Mouse (Mus musculus) adrenal gland, postnatal 14 days (tissue): ENCODE results near the gene Nsun4. TPM values are rescaled to one million over a fixed set of nuclear protein-coding genes. Genes with fewer than 3 reads are reported as not detected.
A peak's percentile ranks its signal among the peaks of the same experiment; 100 is the strongest.

Source experiments
- DNase-seq: peaks from one replicate; pipeline ENCODE4 v3.0.0; 2021; ENCODE audit warnings: mixed read lengths
- long read RNA-seq, 2 experiments: library from polyadenylated mRNA; stranded (forward); transcript quantifications; one replicate each; pipeline ENCODE4 v2.0.0; 2021
- total RNA-seq: library from RNA; stranded (reverse); gene quantifications from 2 replicates; pipeline ENCODE4 v1.2.3, GENCODE M21; 2021

Gene Nsun4
- total RNA-seq: 23.8 and 25.3 TPM in 2 replicates
- long read RNA-seq, experiment 1, transcript Nsun4-202 (6 exons, 2,439 nt): major isoform, 40 of 42 reads
- long read RNA-seq, experiment 1, partial matches to known transcripts: 1 of 42 reads
- long read RNA-seq, experiment 1, other reads (novel, unspliced or antisense): 1 of 42 reads
- long read RNA-seq, experiment 2, transcript Nsun4-202 (6 exons, 2,439 nt): major isoform, 24 of 28 reads
- long read RNA-seq, experiment 2, partial matches to known transcripts: 1 of 28 reads
- long read RNA-seq, experiment 2, other reads (novel, unspliced or antisense): 3 of 28 reads

DNA sequence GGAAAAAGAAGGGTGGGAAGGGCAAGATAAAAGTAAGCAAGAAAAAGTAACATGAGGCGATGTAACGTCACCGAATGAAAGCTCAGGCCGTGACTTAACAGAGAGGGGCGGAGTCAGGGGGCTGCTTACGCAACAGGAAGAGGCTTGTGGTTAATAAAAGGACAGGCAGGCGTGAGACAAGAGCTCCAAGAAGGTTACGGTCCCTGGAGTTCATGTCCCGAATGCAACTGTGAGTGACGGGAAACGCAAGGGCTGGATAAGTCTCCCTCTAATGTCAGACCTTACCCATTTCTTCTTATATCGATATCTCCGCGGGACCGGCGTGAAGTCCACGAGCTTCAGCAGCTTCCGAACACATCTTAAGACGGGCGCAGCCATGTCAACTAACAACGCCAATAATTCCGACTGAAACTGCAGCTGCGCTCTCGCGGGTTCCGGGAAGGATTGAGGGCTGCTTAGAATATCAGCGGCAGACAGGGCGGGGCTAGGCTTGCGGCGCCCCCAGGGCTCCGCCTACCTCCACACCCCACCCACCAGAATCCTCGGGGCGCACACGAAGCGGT lies at the start of gene Nsun4:
Gene Nsun4 (minus strand): TSS at position 478 of the 563 bp plus-strand sequence.
- DNase-seq: peak; percentile 95

- DNase-seq: no peak
Measured at GRCm38 (mm10) chr4:116100959-116101358, 47.3 kb upstream of the Nsun4 start.

- DNase-seq: no peak
Measured at GRCm38 (mm10) chr4:116097211-116097610, 43.5 kb upstream of the Nsun4 start.

DNA sequence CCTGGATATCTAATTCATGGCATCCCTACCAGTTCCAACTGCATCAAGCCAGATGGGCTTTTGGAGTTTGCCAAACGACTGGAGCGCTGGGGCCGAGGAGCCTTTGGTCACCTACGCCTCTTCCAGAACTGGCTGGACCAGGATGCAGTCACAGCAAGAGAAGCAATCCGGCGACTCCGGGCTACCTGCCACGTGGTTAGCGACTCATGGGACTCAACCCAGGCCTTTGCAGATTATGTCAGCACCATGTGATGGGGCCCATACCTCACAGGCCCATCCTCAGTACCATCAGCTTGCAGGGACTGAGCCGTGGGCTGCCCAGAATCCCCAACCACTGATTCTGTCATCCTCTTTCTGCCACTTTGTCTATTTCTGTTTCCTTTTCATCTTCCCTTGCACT lies 42.6 kb upstream of the Nsun4 start:
- no peak for DNase-seq

DNA sequence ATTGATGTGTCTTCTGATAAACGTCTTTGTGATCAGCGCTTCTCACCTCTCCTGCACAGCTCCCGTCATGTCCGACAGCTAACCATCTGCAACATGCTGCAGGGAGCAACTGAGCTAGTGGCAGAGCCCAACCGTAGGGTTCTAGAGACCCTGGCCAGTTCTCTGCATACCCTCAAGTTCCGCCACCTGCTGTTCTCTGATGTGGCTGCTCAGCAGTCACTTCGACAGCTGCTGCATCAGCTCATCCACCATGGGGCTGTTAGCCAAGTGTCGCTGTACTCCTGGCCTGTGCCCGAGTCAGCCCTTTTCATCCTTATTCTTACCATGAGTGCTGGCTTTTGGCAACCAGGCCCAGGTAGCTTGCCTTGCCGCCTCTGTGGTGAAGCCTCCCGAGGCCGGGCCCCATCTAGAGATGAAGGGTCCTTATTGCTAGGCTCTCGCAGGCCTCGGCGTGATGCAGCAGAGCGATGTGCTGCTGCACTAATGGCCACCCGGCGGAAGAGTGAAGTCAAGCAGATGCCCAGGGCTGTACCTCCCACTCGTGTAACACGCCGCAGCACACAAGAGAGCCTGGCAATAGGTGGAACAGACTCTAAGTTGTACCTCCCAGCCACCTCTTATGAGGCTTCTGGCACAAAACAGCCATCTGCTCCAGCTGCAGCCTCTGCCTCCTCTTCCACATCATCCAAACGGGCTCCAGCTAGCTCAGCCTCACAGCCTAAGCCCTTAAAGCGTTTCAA lies 35.0 kb upstream of the Nsun4 start:
- DNase-seq: no peak

DNA sequence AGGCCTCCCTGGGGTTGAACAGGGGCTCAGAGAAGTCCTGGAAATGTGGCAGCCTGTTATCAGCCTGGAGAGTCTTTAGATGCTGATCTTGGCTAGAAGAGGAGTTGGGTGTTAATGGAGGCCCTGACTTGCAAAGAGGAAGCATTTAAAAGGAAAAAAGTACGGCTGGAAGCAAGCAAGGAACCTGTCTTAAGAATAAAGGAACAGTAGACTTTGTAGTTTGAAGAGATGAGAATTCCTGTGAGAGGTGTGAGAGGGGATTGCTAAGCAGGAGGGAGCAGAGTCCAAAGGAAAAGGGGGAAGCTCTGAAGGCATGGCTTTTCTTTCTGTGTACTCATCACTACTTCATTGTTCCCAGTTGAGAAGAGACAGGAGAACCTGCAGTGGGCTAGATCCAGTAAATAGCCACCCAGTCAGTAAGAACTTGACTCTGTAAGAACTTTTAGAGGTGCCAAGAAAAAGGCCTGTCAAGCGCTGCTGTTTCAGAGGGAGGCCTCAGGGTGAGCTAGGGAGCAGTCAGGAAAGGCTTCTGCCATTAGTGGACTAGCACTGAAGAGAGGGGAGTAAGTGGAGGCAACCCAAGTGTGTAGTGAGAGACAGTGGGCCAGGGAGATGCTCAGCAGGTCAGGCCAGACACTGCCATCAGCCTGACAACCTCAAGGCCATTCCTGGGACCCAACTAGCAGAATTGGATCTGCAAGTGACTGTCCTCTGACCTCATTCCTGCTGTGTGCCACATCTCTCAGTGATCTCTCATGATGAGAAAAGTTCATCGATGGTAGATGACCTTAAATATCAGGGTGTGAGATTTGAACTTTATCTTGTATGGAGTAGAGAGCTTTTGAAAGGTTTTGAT lies 23.8 kb upstream of the Nsun4 start:
- DNase-seq: peak; percentile 39

DNA sequence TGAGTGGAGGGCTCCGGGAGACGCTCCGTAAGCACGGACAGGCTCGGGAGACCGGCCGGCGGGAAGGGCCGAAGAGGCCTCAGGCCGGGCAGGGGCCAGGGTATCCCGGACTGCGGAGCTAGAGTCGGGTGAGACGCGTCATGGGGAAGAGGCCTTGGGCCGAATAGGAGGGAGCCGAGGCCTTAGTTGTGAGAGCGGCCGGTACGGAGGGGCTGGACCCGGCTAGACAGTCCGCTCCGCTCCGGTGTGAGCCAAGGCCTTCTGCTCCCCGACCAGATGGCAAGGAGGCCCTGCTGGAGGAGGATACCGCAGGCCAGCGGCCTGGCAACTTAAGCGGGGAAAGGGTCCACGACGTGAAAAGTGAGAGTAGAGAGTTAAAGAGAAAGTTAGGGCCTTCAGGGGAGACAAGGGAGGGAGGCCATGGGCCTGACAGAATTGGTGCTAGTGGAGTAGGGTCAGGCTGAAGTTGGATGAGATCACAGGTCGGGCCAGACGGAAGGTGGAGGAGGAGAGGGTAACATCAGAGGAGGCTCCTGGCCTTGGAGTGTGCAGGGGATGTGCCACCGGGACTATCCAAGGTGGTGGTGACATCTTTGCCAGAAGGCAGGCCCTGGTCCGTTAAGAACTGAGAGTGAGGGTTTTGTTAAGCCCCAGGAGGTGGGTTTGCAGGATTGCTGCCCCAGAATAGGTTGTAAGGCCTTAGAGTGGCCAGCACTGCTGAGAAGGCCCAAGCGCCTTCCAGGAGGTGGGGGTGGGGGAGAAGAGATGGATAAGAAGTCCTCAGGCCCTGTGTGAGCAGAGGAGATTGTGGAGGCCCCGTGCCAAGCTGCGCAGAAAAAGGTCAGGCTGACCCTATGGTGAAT lies 22.9 kb upstream of the Nsun4 start:
- DNase-seq: peak; percentile 72

DNA sequence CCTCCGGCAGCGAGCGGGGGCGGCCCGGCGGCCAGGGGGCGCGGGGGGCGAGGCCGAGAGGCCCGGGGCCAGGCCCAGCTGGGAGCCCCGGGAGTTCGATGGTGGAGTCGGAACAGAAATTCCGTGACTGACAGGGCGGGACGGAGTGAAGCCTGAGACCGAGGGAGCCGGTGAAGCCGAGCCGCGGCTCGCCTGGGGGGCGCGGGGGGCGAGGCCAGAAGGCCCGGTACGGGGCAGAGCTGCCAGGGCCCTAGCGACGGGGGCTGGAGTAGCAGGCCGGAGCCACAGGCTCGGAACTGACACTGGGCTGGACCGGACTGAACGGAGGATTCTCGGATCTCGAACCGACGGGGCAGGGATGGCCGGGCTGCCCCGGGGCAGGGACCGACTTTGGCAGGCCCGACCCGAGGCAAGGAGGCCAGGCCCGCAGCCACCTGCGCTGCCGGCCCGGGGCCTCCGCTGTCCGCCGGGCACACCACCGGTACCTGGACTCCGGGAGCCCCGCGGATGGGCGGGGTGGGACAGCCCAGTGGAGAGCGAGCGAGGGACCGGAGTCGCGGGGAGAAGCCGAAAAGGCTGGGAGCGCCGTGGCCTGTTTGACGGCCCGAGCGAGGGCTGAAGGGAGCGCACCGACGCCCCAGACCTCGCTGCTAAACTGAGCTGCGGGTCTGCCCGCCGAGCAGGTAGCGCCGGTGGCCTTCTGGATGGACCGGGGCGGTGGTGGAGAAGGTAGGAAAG lies 22.1 kb upstream of the Nsun4 start:
- peak; percentile 85 for DNase-seq

DNA sequence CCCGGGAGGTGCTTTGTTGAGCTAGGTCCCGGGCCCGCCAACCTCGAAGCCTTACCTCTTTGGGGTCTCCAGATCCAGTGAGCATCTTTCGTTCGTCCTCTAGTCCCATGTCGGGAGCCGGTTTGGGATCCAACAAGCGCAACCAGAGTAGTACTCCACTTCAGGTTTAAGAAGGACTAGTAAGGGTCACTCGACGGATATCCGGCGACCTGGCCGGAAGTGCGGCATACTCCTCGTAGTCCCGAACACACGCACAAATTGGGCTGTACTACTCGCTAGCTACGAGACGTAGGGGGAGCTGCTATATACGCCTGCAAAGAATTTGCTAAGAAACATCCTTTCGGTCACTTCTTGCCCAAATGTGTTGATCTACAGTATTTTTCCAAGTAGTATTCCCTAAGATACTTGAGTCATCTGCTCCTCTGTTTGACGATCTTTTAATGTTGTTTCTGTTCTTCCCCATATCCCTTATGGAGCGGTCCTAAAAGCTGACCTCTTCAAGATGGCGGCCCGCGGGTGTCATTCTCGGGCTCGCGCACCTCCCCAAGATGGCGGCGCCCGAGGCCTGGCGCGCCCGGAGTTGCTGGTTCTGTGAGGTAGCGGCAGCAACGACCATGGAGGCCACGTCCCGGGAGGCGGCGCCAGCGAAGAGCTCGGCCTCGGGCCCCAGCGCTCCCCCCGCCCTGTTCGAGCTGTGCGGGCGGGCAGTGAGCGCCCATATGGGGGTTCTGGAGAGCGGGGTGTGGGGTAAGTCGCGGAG lies 21.4 kb upstream of the Nsun4 start, which contains the start of the genes Uqcrh and Lrrc41:
Gene Uqcrh (minus strand): TSS at position 211 of the 760 bp plus-strand sequence.
Gene Lrrc41 (plus strand): TSS at position 409 of the 760 bp plus-strand sequence.
- DNase-seq: peak; percentile 97

DNA sequence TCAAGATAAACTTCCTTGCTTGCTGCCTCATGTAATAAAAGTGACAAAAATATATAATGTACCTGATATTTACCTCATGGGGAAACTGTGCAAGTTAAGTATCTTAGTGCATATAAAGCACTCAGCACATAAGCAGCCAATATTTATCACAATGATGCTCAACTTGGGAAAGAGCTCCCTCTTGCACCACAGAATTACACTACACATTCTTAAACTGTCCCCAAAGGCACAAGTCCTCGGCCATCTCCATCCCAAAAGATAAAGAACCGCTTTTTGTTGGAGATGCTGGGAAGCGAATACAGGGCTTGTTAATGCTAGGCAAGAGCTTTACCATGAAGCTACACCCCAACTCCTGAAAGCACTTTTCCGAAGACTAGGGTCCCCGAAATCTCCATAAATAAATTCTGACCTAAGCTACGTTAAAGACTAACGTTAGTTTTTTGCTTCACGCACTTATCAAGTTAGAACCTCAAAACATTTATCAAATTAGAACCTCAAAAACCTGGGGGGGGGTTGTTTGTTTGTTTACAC lies 20.5 kb upstream of the Nsun4 start:
- no peak for DNase-seq

DNA sequence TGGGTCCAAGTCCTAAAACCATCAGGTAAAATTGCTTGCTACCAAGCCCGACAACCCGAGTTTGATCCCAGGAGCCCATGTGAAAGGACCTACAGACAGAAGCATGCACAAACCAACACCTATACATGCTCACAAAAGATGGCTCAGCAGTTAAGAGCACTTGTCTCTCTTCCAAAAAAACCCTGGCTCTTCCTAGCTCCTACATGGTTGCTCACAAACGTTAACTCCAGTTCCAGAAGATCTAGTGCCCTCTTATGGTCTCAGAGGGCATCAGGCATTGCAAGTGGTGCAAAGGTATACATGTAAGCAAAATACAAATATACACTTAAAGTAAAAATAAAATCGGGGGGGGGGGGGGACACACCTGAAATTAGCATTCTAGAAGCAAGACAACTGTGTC lies 19.5 kb upstream of the Nsun4 start:
- no peak for DNase-seq

DNA sequence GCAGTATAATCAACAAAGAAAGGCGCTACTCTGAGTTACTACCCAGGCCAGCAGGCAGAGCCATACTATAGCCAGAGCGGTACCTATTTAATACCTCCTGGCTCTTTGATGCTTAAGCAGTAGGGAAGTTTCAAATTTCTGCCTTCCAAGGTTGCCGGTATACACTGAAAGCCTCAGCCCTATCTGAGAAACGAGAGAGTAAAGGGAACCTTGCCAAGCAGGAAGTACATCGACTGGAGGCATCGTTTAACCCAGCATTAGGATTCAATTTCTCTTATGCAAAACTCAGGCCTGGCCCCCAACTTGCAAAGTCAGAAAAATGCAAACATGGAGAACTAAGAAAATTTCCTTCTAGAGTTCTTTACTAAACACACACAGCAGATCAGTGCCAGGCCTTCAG lies 16.4 kb upstream of the Nsun4 start:
- DNase-seq: no peak

- no peak for DNase-seq
Measured at GRCm38 (mm10) chr4:116063855-116064254, 10.2 kb upstream of the Nsun4 start.

DNA sequence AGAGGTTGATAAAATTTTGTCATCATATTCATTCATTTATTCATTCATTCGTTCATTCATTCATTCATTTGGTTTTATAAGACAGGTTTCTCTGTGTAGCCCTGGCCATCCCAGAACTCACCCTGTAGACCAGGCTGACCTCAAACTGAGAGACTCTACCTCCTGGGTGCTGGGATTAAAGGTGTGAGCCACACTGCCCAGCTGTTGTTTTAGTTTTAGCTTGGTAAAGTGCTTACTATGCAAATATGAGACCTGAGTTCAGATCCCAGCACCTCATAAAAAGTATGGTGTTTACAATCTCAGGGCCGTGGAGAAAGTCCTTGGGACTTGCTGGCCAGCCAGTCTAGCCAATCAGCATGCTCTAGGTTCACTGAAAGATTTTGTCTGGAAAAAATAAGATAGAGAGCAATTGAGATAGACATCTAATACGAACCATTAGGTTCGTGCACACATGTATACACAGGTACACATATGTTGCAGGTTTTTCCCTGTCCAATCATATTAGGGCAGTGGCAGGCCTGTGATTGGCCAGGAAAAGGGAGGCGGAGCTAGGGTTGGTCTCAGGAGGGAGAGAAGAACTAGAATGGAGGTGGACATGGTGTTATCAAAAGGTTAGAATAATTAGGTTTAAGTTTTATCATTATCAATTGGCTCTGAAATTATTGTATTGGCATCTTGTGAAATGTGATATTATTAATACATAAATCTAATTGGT lies 5.5 kb upstream of the Nsun4 start:
- DNase-seq: no peak

GRCm38 (mm10) chr4:116057559-116057958 lies 3.9 kb upstream of the Nsun4 start:
- DNase-seq: no peak

- peak; percentile 32 for DNase-seq
Measured at GRCm38 (mm10) chr4:116052526-116053293, 966 bp downstream of the Nsun4 start.

DNA sequence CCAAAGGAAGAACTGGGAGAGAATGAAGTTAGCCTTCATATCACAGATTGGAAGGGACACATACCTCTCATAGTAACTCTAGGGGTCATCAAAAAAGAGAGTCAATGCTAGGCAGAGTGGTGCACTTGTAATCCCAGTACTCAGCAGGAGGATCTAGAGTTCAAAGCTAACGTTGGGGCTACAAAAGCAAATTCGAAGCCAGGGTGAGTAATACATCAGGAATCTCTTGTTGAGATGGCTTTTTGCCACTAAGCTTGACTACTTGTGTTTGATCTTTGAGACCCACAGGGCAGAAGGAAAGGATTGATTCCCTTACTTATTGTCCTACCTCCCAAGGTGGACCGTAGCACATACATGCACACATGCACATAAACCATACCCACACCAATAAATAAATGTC lies 4.5 kb downstream of the Nsun4 start:
- no peak for DNase-seq
